Mouse (Mus musculus): ENCODE data around the gene Gm21095.
"Not testable (repeated sequence)": the region's sequence is repeated elsewhere in the genome, so short reads cannot be mapped to it uniquely, and the experiment has no call there.

The Gm21095 gene

DNA sequence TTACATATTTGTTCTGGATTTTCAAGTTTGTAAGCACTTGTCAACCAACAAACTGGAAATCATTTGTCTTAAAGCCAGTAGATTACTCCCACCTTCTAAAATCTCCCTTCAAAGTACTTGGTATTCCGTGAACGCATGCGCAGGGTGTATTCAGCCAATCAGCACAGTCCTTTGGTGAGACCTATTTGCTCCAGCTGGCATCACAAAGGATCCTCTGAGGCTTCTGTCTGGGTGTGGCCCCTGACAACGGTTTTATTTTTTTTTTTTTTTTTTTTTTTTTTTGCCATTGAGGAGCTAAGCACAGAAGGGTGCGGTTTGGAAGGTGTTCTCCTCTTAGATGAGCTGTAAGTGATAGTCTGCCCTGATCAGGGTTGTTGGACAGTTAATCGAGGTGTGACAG is at the start of gene Gm21095:
Gene Gm21095, plus strand, starts transcription at position 301 of the 400 bp plus-strand sequence.
- not testable (repeated sequence) for DNase-seq
